Mouse (Mus musculus): ENCODE results near the gene Megf8. TPM values are rescaled to one million over a fixed set of nuclear protein-coding genes. Genes with fewer than 3 reads are reported as not detected.

Megf8 gene
- total RNA-seq, 1 experiment = 47.5 TPM

GRCm38 (mm10) chr7:25363632-25364031 lies 46.7 kb downstream of the Megf8 start:
- Histone ChIP-seq H3K36me3 (ENCODE audit: control insufficient read depth, insufficient read depth, low read length, poor library complexity, severe bottlenecking) (peaks cover 12% of the 10 kb centered on the region; the same call in 1 of the 2 replicates), H3K27ac (ENCODE audit: insufficient read depth, low read depth, low read length, poor library complexity, severe bottlenecking) (no peak overlapping the region), H3K9ac (ENCODE audit: insufficient read depth, low read depth, low read length, poor library complexity, severe bottlenecking) (no peak overlapping the region), H3K9me3 (ENCODE audit: control insufficient read depth, insufficient read depth, low read depth, low read length) (no peaks in the 10 kb centered on the region), H3K4me1 (ENCODE audit: control insufficient read depth in 2 of 2, insufficient read depth in 2 of 2, low read length in 2 of 2, poor library complexity in 1 of 2) (peaks cover 0 to 17% of the 10 kb centered on the region in 2 experiments; a peak in 1 of 4 replicates), H3K4me3 (ENCODE audit: insufficient read depth in 1 of 2, low read depth in 1 of 2, low read length in 2 of 2, poor library complexity in 1 of 2, severe bottlenecking in 1 of 2) (no peak overlapping the region; a peak in 1 of 4 replicates)
- no peak for DNase-seq (ENCODE audit: low read depth, low spot score)
- in situ Hi-C loops (cut with MboI; ENCODE audit: low sequenced_read_pairs in 2 of 2, unreplicated experiment in 2 of 2) = no loop called here
- TF ChIP-seq HCFC1 (IDR thresholded peaks at IDR 0.05; ENCODE audit: borderline replicate concordance, insufficient read depth, low read length) = no peak
- no peak for TF ChIP-seq ZC3H11A (IDR thresholded peaks at IDR 0.05; ENCODE audit: borderline replicate concordance, low read depth, low read length)
- TF ChIP-seq ZNF384 (IDR thresholded peaks at IDR 0.05; ENCODE audit: low read depth, low read length) = no peak
- TF ChIP-seq CHD2 (IDR thresholded peaks at IDR 0.05; ENCODE audit: low read depth, low read length) = no peak

- in situ Hi-C loops (cut with MboI; ENCODE audit: low sequenced_read_pairs in 2 of 2, unreplicated experiment in 2 of 2) = no loop called here
- no peak for DNase-seq (ENCODE audit: low read depth, low spot score)
- peaks cover 0 to 7% of the 10 kb centered on the region in 2 experiments; a peak in 1 of 4 replicates for H3K4me1 ChIP-seq (ENCODE audit: control insufficient read depth in 2 of 2, insufficient read depth in 2 of 2, low read length in 2 of 2, poor library complexity in 1 of 2)
- TF ChIP-seq CHD2 (IDR thresholded peaks at IDR 0.05; ENCODE audit: low read depth, low read length) (no peak), ZNF384 (IDR thresholded peaks at IDR 0.05; ENCODE audit: low read depth, low read length) (no peak), MAFK (IDR thresholded peaks at IDR 0.05; ENCODE audit: insufficient read depth, low read depth, low read length) (no peak), HCFC1 (IDR thresholded peaks at IDR 0.05; ENCODE audit: borderline replicate concordance, insufficient read depth, low read length) (no peak), ZC3H11A (IDR thresholded peaks at IDR 0.05; ENCODE audit: borderline replicate concordance, low read depth, low read length) (no peak)
- H3K27ac ChIP-seq (ENCODE audit: insufficient read depth, low read depth, low read length, poor library complexity, severe bottlenecking) = no peak overlapping the region
- peaks cover 8% of the 10 kb centered on the region; the same call in 1 of the 2 replicates for H3K36me3 ChIP-seq (ENCODE audit: control insufficient read depth, insufficient read depth, low read length, poor library complexity, severe bottlenecking)
- H3K9ac ChIP-seq (ENCODE audit: insufficient read depth, low read depth, low read length, poor library complexity, severe bottlenecking) = no peak overlapping the region
- H3K9me3 ChIP-seq (ENCODE audit: control insufficient read depth, insufficient read depth, low read depth, low read length) = no peaks in the 10 kb centered on the region
- no peak overlapping the region for H3K4me3 ChIP-seq (ENCODE audit: insufficient read depth in 1 of 2, low read depth in 1 of 2, low read length in 2 of 2, poor library complexity in 1 of 2, severe bottlenecking in 1 of 2)
These were observed 49.1 kb downstream of the Megf8 start for GRCm38 (mm10) chr7:25365937-25366625.

- Histone ChIP-seq H3K27ac (ENCODE audit: insufficient read depth, low read depth, low read length, poor library complexity, severe bottlenecking) (no peak overlapping the region), H3K4me1 (ENCODE audit: control insufficient read depth in 2 of 2, insufficient read depth in 2 of 2, low read length in 2 of 2, poor library complexity in 1 of 2) (peaks cover 0 to 7% of the 10 kb centered on the region in 2 experiments; a peak in 1 of 4 replicates), H3K9ac (ENCODE audit: insufficient read depth, low read depth, low read length, poor library complexity, severe bottlenecking) (peak overlapping the region; percentile 38; the same call in 1 of the 2 replicates), H3K9me3 (ENCODE audit: control insufficient read depth, insufficient read depth, low read depth, low read length) (no peaks in the 10 kb centered on the region), H3K36me3 (ENCODE audit: control insufficient read depth, insufficient read depth, low read length, poor library complexity, severe bottlenecking) (peaks cover 8% of the 10 kb centered on the region; the same call in 1 of the 2 replicates), H3K4me3 (ENCODE audit: insufficient read depth in 1 of 2, low read depth in 1 of 2, low read length in 2 of 2, poor library complexity in 1 of 2, severe bottlenecking in 1 of 2) (peak overlapping the region; percentile 61 to 65)
- DNase-seq (ENCODE audit: low read depth, low spot score) = no peak
- in situ Hi-C loops (cut with MboI; ENCODE audit: low sequenced_read_pairs in 2 of 2, unreplicated experiment in 2 of 2) = no loop called here
- TF ChIP-seq MAFK (IDR thresholded peaks at IDR 0.05; ENCODE audit: insufficient read depth, low read depth, low read length) (no peak), CHD2 (IDR thresholded peaks at IDR 0.05; ENCODE audit: low read depth, low read length) (no peak), HCFC1 (IDR thresholded peaks at IDR 0.05; ENCODE audit: borderline replicate concordance, insufficient read depth, low read length) (peak; percentile 23; the same call in 1 of the 2 replicates), ZNF384 (IDR thresholded peaks at IDR 0.05; ENCODE audit: low read depth, low read length) (no peak), ZC3H11A (IDR thresholded peaks at IDR 0.05; ENCODE audit: borderline replicate concordance, low read depth, low read length) (no peak)
These were observed 50.8 kb downstream of the Megf8 start for GRCm38 (mm10) chr7:25367632-25368293.

- Histone ChIP-seq H3K9me3 (ENCODE audit: control insufficient read depth, insufficient read depth, low read depth, low read length) (no peaks in the 10 kb centered on the region), H3K9ac (ENCODE audit: insufficient read depth, low read depth, low read length, poor library complexity, severe bottlenecking) (no peak overlapping the region)
- TF ChIP-seq MAFK (IDR thresholded peaks at IDR 0.05; ENCODE audit: insufficient read depth, low read depth, low read length) (no peak), ZNF384 (IDR thresholded peaks at IDR 0.05; ENCODE audit: low read depth, low read length) (no peak), HCFC1 (IDR thresholded peaks at IDR 0.05; ENCODE audit: borderline replicate concordance, insufficient read depth, low read length) (no peak), ZC3H11A (IDR thresholded peaks at IDR 0.05; ENCODE audit: borderline replicate concordance, low read depth, low read length) (no peak), CHD2 (IDR thresholded peaks at IDR 0.05; ENCODE audit: low read depth, low read length) (no peak)
These were observed 51.4 kb downstream of the Megf8 start for GRCm38 (mm10) chr7:25368333-25368732.

More at GRCm38 (mm10) chr7:25368333-25368732, 51.4 kb downstream of the Megf8 start:
- Histone ChIP-seq H3K4me3 (ENCODE audit: insufficient read depth in 1 of 2, low read depth in 1 of 2, low read length in 2 of 2, poor library complexity in 1 of 2, severe bottlenecking in 1 of 2) (peak overlapping the region; percentile 61 to 65), H3K4me1 (ENCODE audit: control insufficient read depth in 2 of 2, insufficient read depth in 2 of 2, low read length in 2 of 2, poor library complexity in 1 of 2) (peaks cover 0 to 6% of the 10 kb centered on the region in 2 experiments; a peak in 1 of 4 replicates), H3K27ac (ENCODE audit: insufficient read depth, low read depth, low read length, poor library complexity, severe bottlenecking) (no peak overlapping the region), H3K36me3 (ENCODE audit: control insufficient read depth, insufficient read depth, low read length, poor library complexity, severe bottlenecking) (peaks cover 8% of the 10 kb centered on the region; the same call in 1 of the 2 replicates)
- in situ Hi-C loops (cut with MboI; ENCODE audit: low sequenced_read_pairs in 2 of 2, unreplicated experiment in 2 of 2) = no loop called here
- no peak for DNase-seq (ENCODE audit: low read depth, low spot score)
